Mouse (Mus musculus) kidney, adult 2 months (tissue): Measurements from ENCODE around the gene Adam23.

Experiments
- CTCF ChIP-seq: fragments of 200-500 bp; conservative IDR thresholded peaks from 2 replicates; pipeline ENCODE4 v1.5.1; 2011; ENCODE audit warnings: low read depth, mild to moderate bottlenecking, control low read depth, low read length, moderate library complexity, mixed read lengths; ENCODE audit not compliant: insufficient read depth, insufficient read length
- POLR2A ChIP-seq: fragments of 200-500 bp; IDR thresholded peaks from one replicate; pipeline ENCODE4 v1.6.1; 2011; ENCODE audit warnings: low read depth, low read length, control low read depth

DNA sequence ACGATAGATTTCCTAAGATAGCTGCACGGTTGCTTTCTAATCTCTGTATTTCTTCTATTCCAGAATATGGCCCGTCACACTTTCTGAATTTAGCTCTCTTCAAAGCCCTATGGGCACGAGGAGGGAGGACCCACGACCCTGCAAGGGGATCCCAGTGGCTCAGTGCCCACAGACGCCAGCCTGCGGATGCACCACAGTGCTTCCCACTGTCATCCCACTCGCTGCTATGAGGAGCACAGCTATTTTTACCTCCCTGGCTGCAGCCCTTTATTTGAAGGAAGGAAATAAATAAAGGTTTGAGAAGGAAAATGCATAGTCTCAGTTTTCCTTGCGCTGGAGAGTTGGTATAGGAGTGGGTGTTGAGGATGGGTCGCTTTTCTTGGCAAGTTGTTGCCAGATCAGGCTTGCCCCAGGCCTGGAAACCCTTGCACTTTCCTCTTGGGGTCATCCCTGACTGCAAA lies 512 bp upstream of the Adam23 start:
- TF ChIP-seq CTCF (no peak), POLR2A (no peak)
